Mouse (Mus musculus) stomach, postnatal 0 days (tissue): Measurements from ENCODE around the gene Zfp786. TPM values are rescaled to one million over a fixed set of nuclear protein-coding genes. Genes with fewer than 3 reads are reported as not detected.
A peak's percentile ranks its signal among the peaks of the same experiment; 100 is the strongest.
"Not testable (repeated sequence)": the region's sequence is repeated elsewhere in the genome, so short reads cannot be mapped to it uniquely, and the experiment has no call there.

Experiments
- ATAC-seq: fragments of 200-750 bp; cut with Nextera tagmentation; 2 replicates; pipeline ENCODE4 v1.8.0; 2017; ENCODE audit not compliant: low FRiP score, low TSS enrichment
- DNase-seq: peaks from one replicate; pipeline ENCODE4 v3.0.0-alpha.2; 2016; ENCODE audit warnings: low spot score
- H3K27ac ChIP-seq: fragments of 300-500 bp; sonication (generic); replicated peaks from 2 replicates; pipeline ENCODE4 v1.5.1; 2014; ENCODE audit warnings: mild to moderate bottlenecking, control low read depth
- H3K27me3 ChIP-seq: fragments of 300-500 bp; sonication (generic); 2 replicates; pipeline ENCODE4 v1.6.1; 2014; ENCODE audit warnings: low read length; ENCODE audit not compliant: control insufficient read depth, insufficient read depth
- H3K36me3 ChIP-seq: fragments of 300-500 bp; sonication (generic); 2 replicates; pipeline ENCODE4 v1.6.1; 2014; ENCODE audit warnings: low read length, mixed read lengths; ENCODE audit not compliant: control insufficient read depth, insufficient read depth
- H3K4me1 ChIP-seq: fragments of 300-500 bp; sonication (generic); replicated peaks from 2 replicates; pipeline ENCODE4 v1.6.1; 2014; ENCODE audit warnings: antibody characterized with exemption; ENCODE audit not compliant: control insufficient read depth, insufficient read depth
- H3K4me2 ChIP-seq: fragments of 300-500 bp; sonication (generic); replicated peaks from 2 replicates; pipeline ENCODE4 v1.6.1; 2014; ENCODE audit warnings: low read depth, mild to moderate bottlenecking, control low read depth, moderate library complexity
- H3K4me3 ChIP-seq: fragments of 300-500 bp; sonication (generic); 2 replicates; pipeline ENCODE4 v1.5.1; 2014; ENCODE audit warnings: low read depth, low read length, control low read depth
- H3K9ac ChIP-seq: fragments of 300-500 bp; sonication (generic); 2 replicates; pipeline ENCODE4 v1.6.1; 2014; ENCODE audit warnings: mild to moderate bottlenecking, low read length, control low read depth, mixed read lengths
- H3K9me3 ChIP-seq: fragments of 300-500 bp; sonication (generic); 2 replicates; pipeline ENCODE4 v1.6.1; 2016; ENCODE audit warnings: low read length; ENCODE audit not compliant: control insufficient read depth
- CTCF ChIP-seq: IDR thresholded peaks from 2 replicates; pipeline ENCODE4 v1.5.1; 2016; ENCODE audit warnings: antibody characterized with exemption, low read depth, mild to moderate bottlenecking, moderate library complexity
- EP300 ChIP-seq: optimal IDR thresholded peaks from 2 replicates; pipeline ENCODE3; 2016; ENCODE audit warnings: antibody characterized with exemption
- WGBS: fragments of 180-500 bp; shearing (Covaris S2); extraction: QIAGEN DNeasy Blood & Tissue Kit; methylation state at CpG from one replicate; pipeline ENCODE4 v1.1.7; 2014; 5-methylcytosine and 5-hydroxymethylcytosine counted together
- polyA plus RNA-seq: library from polyadenylated mRNA; unstranded; fragments of >200 nt; fragmentation: Nextera tagmentation; extraction: Ambion mirVana; gene quantifications from 2 replicates; pipeline ENCODE4 v1.2.1, GENCODE M21; 2015

The Zfp786 gene
- polyA plus RNA-seq, 1 experiment from 2014 or later, result 1.1 TPM

GRCm38 (mm10) chr6:47787941-47788736 is 42.5 kb downstream of the Zfp786 start:
- Histone ChIP-seq H3K4me2 (peak overlapping the region; percentile 58), H3K27me3 (no peaks in the 10 kb centered on the region), H3K9ac (peak overlapping the region; percentile 68), H3K4me1 (no peaks in the 10 kb centered on the region), H3K9me3 (no peaks in the 10 kb centered on the region), H3K27ac (peak overlapping the region; percentile 94), H3K36me3 (no peaks in the 10 kb centered on the region), H3K4me3 (peak overlapping the region; percentile 39)
- 1% methylated on average over 18 of the region's 18 CpGs for WGBS
- DNase-seq (peak; percentile 74), ATAC-seq (peak; percentile 90)
- TF ChIP-seq CTCF (peak; percentile 9; the same call in 1 of the 2 replicates), EP300 (no peak)

GRCm38 (mm10) chr6:47784707-47785412 is 45.8 kb downstream of the Zfp786 start:
- Histone ChIP-seq H3K4me3 (no peak overlapping the region), H3K9me3 (no peaks in the 10 kb centered on the region), H3K4me2 (no peak overlapping the region), H3K4me1 (no peaks in the 10 kb centered on the region), H3K27me3 (no peaks in the 10 kb centered on the region), H3K36me3 (no peaks in the 10 kb centered on the region), H3K27ac (no peak overlapping the region), H3K9ac (no peak overlapping the region)
- 74% methylated on average over 5 of the region's 5 CpGs for WGBS
- DNase-seq, result no peak
- no peak for TF ChIP-seq EP300
- TF ChIP-seq CTCF, result no peak
- no peak for ATAC-seq

- Histone ChIP-seq H3K4me1 (no peaks in the 10 kb centered on the region), H3K4me3 (peak overlapping the region; percentile 48), H3K27ac (peak overlapping the region; percentile 83), H3K36me3 (no peaks in the 10 kb centered on the region), H3K9ac (peak overlapping the region; percentile 55), H3K9me3 (no peaks in the 10 kb centered on the region), H3K27me3 (no peaks in the 10 kb centered on the region), H3K4me2 (peak overlapping the region; percentile 46)
- DNase-seq (peak; percentile 80), ATAC-seq (peak; percentile 45; the same call in 1 of the 2 replicates)
- TF ChIP-seq EP300, result peak; percentile 87
- peak; percentile 34 for TF ChIP-seq CTCF
- WGBS, result under 1% methylated on average over 21 of the region's 21 CpGs
Measured at GRCm38 (mm10) chr6:47781091-47781968, 49.3 kb downstream of the Zfp786 start.

GRCm38 (mm10) chr6:47780576-47781013 is 50.1 kb downstream of the Zfp786 start:
- TF ChIP-seq EP300 (no peak), CTCF (no peak)
- H3K4me1 ChIP-seq, result no peaks in the 10 kb centered on the region
- no peak; the same call in 1 of the 2 replicates for ATAC-seq
- H3K27me3 ChIP-seq, result no peaks in the 10 kb centered on the region
- no peaks in the 10 kb centered on the region for H3K36me3 ChIP-seq
- no peak overlapping the region; the same call in 1 of the 2 replicates for H3K27ac ChIP-seq
- no peaks in the 10 kb centered on the region for H3K9me3 ChIP-seq
- 5% methylated on average over 2 of the region's 2 CpGs for WGBS
- no peak for DNase-seq
- peak overlapping the region; percentile 46 for H3K4me2 ChIP-seq
- 0 out of 2 replicates have a peak overlapping the region, but pooled peaks have one; percentile 55 for H3K9ac ChIP-seq
- H3K4me3 ChIP-seq, result peak overlapping the region; percentile 48

- not testable (repeated sequence) for DNase-seq, H3K27ac ChIP-seq, H3K9me3 ChIP-seq, H3K4me3 ChIP-seq, H3K4me1 ChIP-seq, H3K9ac ChIP-seq, H3K27me3 ChIP-seq, H3K4me2 ChIP-seq, ATAC-seq, H3K36me3 ChIP-seq
- WGBS, result 54% methylated on average over 7 of the region's 19 CpGs
Measured at GRCm38 (mm10) chr6:47771760-47772159, 58.9 kb downstream of the Zfp786 start.

GRCm38 (mm10) chr6:47771113-47771512 is 59.6 kb downstream of the Zfp786 start:
- not testable (repeated sequence) for H3K9ac ChIP-seq, H3K36me3 ChIP-seq, H3K4me1 ChIP-seq, H3K27ac ChIP-seq, H3K27me3 ChIP-seq, H3K4me3 ChIP-seq, H3K4me2 ChIP-seq, ATAC-seq, H3K9me3 ChIP-seq
- WGBS, result 78% methylated on average over 12 of the region's 12 CpGs
- peak; percentile 11 for DNase-seq

GRCm38 (mm10) chr6:47769861-47770260 is 60.8 kb downstream of the Zfp786 start:
- not testable (repeated sequence) for H3K27ac ChIP-seq, H3K36me3 ChIP-seq, H3K27me3 ChIP-seq, H3K9ac ChIP-seq, DNase-seq, ATAC-seq, H3K4me2 ChIP-seq, H3K9me3 ChIP-seq, H3K4me1 ChIP-seq, H3K4me3 ChIP-seq
- WGBS, result 74% methylated on average over 4 of the region's 4 CpGs
